31 mouse cellular contexts compared by ENCODE assay signal in genomic region chr17:83799506-83800050, GRCm38 (mm10). TPM values are rescaled to one million over a fixed set of nuclear protein-coding genes. Genes with fewer than 3 reads are reported as not detected.
DNase-seq lines count a peak whose midpoint lies in the region; ATAC-seq and TF ChIP-seq lines count a peak whose summit lies in the region.
"Had no signal": no experiment of that assay in that cellular context is flagged by ENCODE, and none has a peak within 500 bp of the region (broad histone marks: within the 10 kb centered on the region; RNA-seq: fewer than 3 reads in every experiment).

No protein-coding gene starts in this region.

- no peak overlapping the region for H3K4me3 ChIP-seq in small intestine, adult 2 months (ENCODE audit: low read depth, low read length)
- H3K4me3 ChIP-seq: gastrocnemius, adult 2 months; heart, adult 2 months; heart, embryonic 12.5 days; hindbrain, embryonic 13.5 days; limb, embryonic 10.5 days; limb, embryonic 15.5 days; neural tube, embryonic 15.5 days had no signal

- H3K4me1 ChIP-seq in small intestine, adult 2 months (ENCODE audit: control insufficient read depth, insufficient read depth, insufficient read length, low read length) = no peaks in the 10 kb centered on the region
- H3K4me1 ChIP-seq: limb, embryonic 10.5 days; limb, embryonic 15.5 days had no signal

- DNase-seq in lung, postnatal 36 days = peak; percentile 35
- no peak for DNase-seq in lung, adult 18-20 months
- DNase-seq in B cell, adult 2 months = peak; percentile 54 to 59
- DNase-seq in adrenal gland, postnatal 25 days = no peak
- no peak for DNase-seq in cerebellum, adult 9-10 months
- DNase-seq: adrenal gland, postnatal 14 days; cerebellum, adult 2 months; cerebellum, postnatal 25 days; gastrocnemius, adult 2 months; gastrocnemius, postnatal 36 days; heart, adult 2 months; heart, postnatal 4 days; kidney, adult 11 months; kidney, postnatal 14 days; layer of hippocampus, adult 9-11 months; lung, embryonic 14.5 days; lung, postnatal 4 days; midbrain, embryonic 14.5 days; right cerebral cortex, postnatal 4 days; thymus, postnatal 14 days had no signal

- no peaks in the 10 kb centered on the region for H3K27me3 ChIP-seq in small intestine, adult 2 months (ENCODE audit: control insufficient read depth, insufficient read depth, low read length)
- H3K27me3 ChIP-seq: heart, embryonic 12.5 days; hindbrain, embryonic 13.5 days; limb, embryonic 15.5 days; neural tube, embryonic 15.5 days; Patski had no signal

- WGBS in small intestine, adult 2 months = 95% methylated on average over 11 of the region's 11 CpGs

- ATAC-seq in granulocyte monocyte progenitor cell, adult 5-6 weeks (replicated peaks; ENCODE audit: poor library complexity, severe bottlenecking) = peak; percentile 76
- ATAC-seq: forebrain, embryonic 14.5 days; Patski had no signal

- peaks cover 21% of the 10 kb centered on the region for H3K36me3 ChIP-seq in small intestine, adult 2 months (ENCODE audit: control insufficient read depth, insufficient read depth, low read length)

- TF ChIP-seq CTCF in small intestine, adult 2 months (IDR thresholded peaks at IDR 0.05; ENCODE audit: extremely low read depth, insufficient read length, insufficient replicate concordance, low read depth, low read length) = no peak

- TF ChIP-seq POLR2A in small intestine, adult 2 months (IDR thresholded peaks at IDR 0.05; ENCODE audit: low read depth, low read length) = no peak

- peak overlapping the region; percentile 48; the same call in 1 of the 2 replicates for H3K27ac ChIP-seq in small intestine, adult 2 months (ENCODE audit: insufficient read depth, low read depth, low read length)
- H3K27ac ChIP-seq: gastrocnemius, adult 2 months; heart, adult 2 months; hindbrain, embryonic 13.5 days; limb, embryonic 10.5 days; limb, embryonic 15.5 days; liver, embryonic 14.5 days; neural tube, embryonic 15.5 days had no signal

RNA-seq across cellular contexts. Expression of gene Haao, which starts 48.2 kb away (rescaled TPM):
- 36.7 and 42.2 TPM in 2 replicates for total RNA-seq in granulocyte monocyte progenitor cell, adult 5-6 weeks (2014; fragmentation: Nextera tagmentation)
- total RNA-seq in granulocyte monocyte progenitor cell, adult 5-6 weeks (2017) = 17.0 and 26.2 TPM in 2 replicates
- 2.7 and 5.8 TPM in 2 replicates for polyA plus RNA-seq in small intestine, adult 2 months (2012; rRNA removed)
- 0.43 and 3.8 TPM in 2 replicates for total RNA-seq in adrenal gland, postnatal 25 days (2021)
- total RNA-seq: gastrocnemius, adult 2 months; gastrocnemius, postnatal 36 days; left cerebral cortex, postnatal 10 days had no signal
- polyA plus RNA-seq: Patski had no signal

Comparison
In these comparisons a context has a peak if more than half of its experiments do, and no peak if none do; other contexts are left out.
1. DNase-seq: peak in lung, postnatal 36 days (single experiment) and B cell, adult 2 months (2 of 2); none in lung, adult 18-20 months (0 of 2), adrenal gland, postnatal 25 days (single experiment) and cerebellum, adult 9-10 months (single experiment).